Mouse (Mus musculus) telencephalon, adult 2 months (tissue): ENCODE measurements around the gene Map3k14.
"Not testable (repeated sequence)": the region's sequence is repeated elsewhere in the genome, so short reads cannot be mapped to it uniquely, and the experiment has no call there.

ENCODE experiments used
- DNase-seq: peaks from one replicate; pipeline ENCODE4 v3.0.0-alpha.2; 2011; ENCODE audit warnings: low read depth, low spot score

The Map3k14 gene

GRCm38 (mm10) chr11:103267346-103268219, at the start of gene Map3k14:
Gene Map3k14 (minus strand): TSS chr11:103267472.
- peak; percentile 99 for DNase-seq

GRCm38 (mm10) chr11:103315379-103315778, 48.1 kb upstream of the Map3k14 start:
- DNase-seq = no peak

- no peak for DNase-seq
Observed at GRCm38 (mm10) chr11:103314736-103315374, 47.6 kb upstream of the Map3k14 start.

- no peak for DNase-seq
Observed at GRCm38 (mm10) chr11:103313542-103313941, 46.3 kb upstream of the Map3k14 start.

GRCm38 (mm10) chr11:103312655-103313255, 45.5 kb upstream of the Map3k14 start:
- no peak for DNase-seq

GRCm38 (mm10) chr11:103311960-103312611, 44.8 kb upstream of the Map3k14 start:
- no peak for DNase-seq

GRCm38 (mm10) chr11:103309956-103310574, 42.8 kb upstream of the Map3k14 start:
- no peak for DNase-seq

GRCm38 (mm10) chr11:103307910-103308309, 40.6 kb upstream of the Map3k14 start:
- no peak for DNase-seq

- no peak for DNase-seq
Observed at GRCm38 (mm10) chr11:103304525-103304924, 37.3 kb upstream of the Map3k14 start.

- no peak for DNase-seq
Observed at GRCm38 (mm10) chr11:103294772-103295171, 27.5 kb upstream of the Map3k14 start.

- no peak for DNase-seq
Observed at GRCm38 (mm10) chr11:103294066-103294465, 26.8 kb upstream of the Map3k14 start.

- DNase-seq = no peak
Observed at GRCm38 (mm10) chr11:103292890-103293287, 25.6 kb upstream of the Map3k14 start.

GRCm38 (mm10) chr11:103292152-103292889, 25.0 kb upstream of the Map3k14 start:
- DNase-seq = no peak

GRCm38 (mm10) chr11:103290841-103291240, 23.6 kb upstream of the Map3k14 start:
- not testable (repeated sequence) for DNase-seq

GRCm38 (mm10) chr11:103288291-103288963, 21.2 kb upstream of the Map3k14 start:
- DNase-seq = no peak

- no peak for DNase-seq
Observed at GRCm38 (mm10) chr11:103286910-103287309, 19.6 kb upstream of the Map3k14 start.

- DNase-seq = no peak
Observed at GRCm38 (mm10) chr11:103285951-103286350, 18.7 kb upstream of the Map3k14 start.

GRCm38 (mm10) chr11:103285276-103285675, 18.0 kb upstream of the Map3k14 start:
- DNase-seq = no peak

GRCm38 (mm10) chr11:103281784-103282183, 14.5 kb upstream of the Map3k14 start:
- DNase-seq = no peak

GRCm38 (mm10) chr11:103276450-103276849, 9.2 kb upstream of the Map3k14 start:
- DNase-seq = no peak
